Mouse (Mus musculus) gonadal fat pad, adult 2 months (tissue): ENCODE data around the gene Hist1h3i. TPM values are rescaled to one million over a fixed set of nuclear protein-coding genes. Genes with fewer than 3 reads are reported as not detected.

Source experiments
- DNase-seq: peaks from one replicate; pipeline ENCODE4 v3.0.0-alpha.2; 2012; ENCODE audit warnings: low read depth
- polyA plus RNA-seq: library from polyadenylated mRNA; depleted of rRNA; stranded (reverse); fragments of >200 nt; gene quantifications from 2 replicates; pipeline ENCODE4 v1.2.3, GENCODE M21; 2012; rRNA removed

Hist1h3i gene
- polyA plus RNA-seq, 1 experiment, result 5.7 TPM

DNA sequence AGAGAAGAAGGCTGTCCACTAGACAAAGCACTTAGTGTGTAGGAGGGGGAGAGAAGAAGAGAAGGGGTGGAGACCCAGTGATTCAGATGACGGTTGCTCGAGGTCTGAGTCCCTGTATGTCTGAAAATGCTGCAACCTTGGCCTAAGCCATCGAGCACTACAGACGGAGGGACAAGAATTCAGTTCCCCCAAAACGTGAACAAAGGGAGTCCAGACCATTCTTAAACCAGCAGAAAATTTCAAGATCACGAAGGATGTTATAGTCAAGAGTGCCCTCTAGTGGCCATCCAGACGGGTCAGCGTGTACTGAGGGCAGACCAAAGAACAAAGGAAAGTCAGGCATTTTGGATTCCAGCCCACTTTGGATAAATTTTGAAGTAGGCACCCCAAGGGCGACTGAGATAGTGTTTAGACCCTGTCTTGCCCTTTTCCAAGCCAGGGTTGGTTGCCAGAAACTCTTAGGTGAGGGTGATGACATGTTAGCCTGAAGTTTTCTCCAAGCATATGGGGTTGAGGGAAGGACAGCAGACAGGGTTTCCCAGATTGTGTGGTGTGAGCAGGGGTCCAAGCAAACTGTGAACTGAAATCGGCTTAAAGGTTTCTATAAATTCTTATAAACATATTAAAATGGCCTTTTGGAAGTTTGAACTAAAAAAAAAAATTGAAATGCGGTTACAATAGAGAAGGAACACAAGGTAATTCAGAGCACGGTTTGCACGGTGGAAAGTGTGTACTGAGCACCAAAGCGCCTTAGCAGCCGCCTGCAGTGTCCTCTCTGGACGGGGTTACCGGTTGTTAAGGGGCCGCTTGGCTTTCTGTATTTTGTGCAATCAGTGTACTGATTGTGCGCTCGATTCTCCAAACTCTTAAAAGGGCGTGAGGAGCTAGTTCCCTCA lies 48.9 kb downstream of the Hist1h3i start:
- DNase-seq, result no peak

DNA sequence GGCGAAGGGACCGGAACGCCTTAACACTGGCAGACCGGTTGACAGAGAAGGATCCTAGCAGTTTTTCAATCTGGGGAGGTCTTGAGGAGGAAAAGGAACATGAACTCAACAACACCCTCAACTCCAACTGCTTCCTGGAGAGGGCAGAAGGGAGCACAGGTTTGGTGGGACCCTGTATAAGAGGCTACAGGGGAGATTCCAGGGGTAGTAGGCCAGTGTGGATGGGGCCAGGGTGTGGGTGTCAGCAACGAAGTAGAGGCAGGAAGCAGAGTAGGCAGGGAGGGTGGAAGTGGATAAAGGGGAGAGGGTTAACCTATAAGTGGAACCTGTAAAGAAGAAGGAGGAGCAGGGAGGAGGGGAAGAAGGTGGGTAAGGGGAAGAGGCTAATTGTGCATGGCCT lies 49.7 kb downstream of the Hist1h3i start:
- no peak for DNase-seq

Other genes starting within 250 kb of the Hist1h3i start
- not detected in 2 replicates for gene Olfr1366, start 240.6 kb downstream of the Hist1h3i start, polyA plus RNA-seq
- not detected in 2 replicates for gene Olfr1535, start 223.5 kb downstream of the Hist1h3i start, polyA plus RNA-seq
- not detected in 2 replicates for gene Olfr1364, start 201.6 kb downstream of the Hist1h3i start, polyA plus RNA-seq
- not detected in 2 replicates for gene Olfr1362, start 169.3 kb downstream of the Hist1h3i start, polyA plus RNA-seq
- gene Olfr11, start 140.9 kb downstream of the Hist1h3i start, polyA plus RNA-seq, result not detected in 2 replicates
- gene Olfr1361, start 120.0 kb downstream of the Hist1h3i start, polyA plus RNA-seq, result not detected in 2 replicates
- not detected in 2 replicates for gene Olfr1360, start 106.0 kb downstream of the Hist1h3i start, polyA plus RNA-seq
- not detected in 2 replicates for gene Olfr1359, start 85.3 kb downstream of the Hist1h3i start, polyA plus RNA-seq
- 1.8 TPM in 1 of 2 replicates, not detected in the other for gene Hist1h2bl, start 67.2 kb downstream of the Hist1h3i start, polyA plus RNA-seq
- 3.0 and 4.3 TPM in 2 replicates for gene Hist1h2ai, start 66.9 kb downstream of the Hist1h3i start, polyA plus RNA-seq
- 4.0 and 12.7 TPM in 2 replicates for gene Hist1h3h, start 65.7 kb downstream of the Hist1h3i start, polyA plus RNA-seq
- 0.65 TPM in 1 of 2 replicates, not detected in the other for gene Hist1h2bm, start 61.3 kb downstream of the Hist1h3i start, polyA plus RNA-seq
- gene Hist1h4j, start 48.3 kb downstream of the Hist1h3i start, polyA plus RNA-seq, result 0.97 and 1.7 TPM in 2 replicates
- 3.7 and 10.4 TPM in 2 replicates for gene Hist1h4k, start 32.9 kb downstream of the Hist1h3i start, polyA plus RNA-seq
- 1.1 and 1.3 TPM in 2 replicates for gene Hist1h2ak, start 29.5 kb downstream of the Hist1h3i start, polyA plus RNA-seq
- gene Hist1h2bn, start 29.2 kb downstream of the Hist1h3i start, polyA plus RNA-seq, result 0.98 and 1.1 TPM in 2 replicates
- gene Hist1h1b, start 2.7 kb downstream of the Hist1h3i start, polyA plus RNA-seq, result 0.43 TPM in 2 replicates
- gene Hist1h2an, start 3.8 kb upstream of the Hist1h3i start, polyA plus RNA-seq, result 1.4 and 2.6 TPM in 2 replicates
- 1.3 and 4.4 TPM in 2 replicates for gene Hist1h2bp, start 4.1 kb upstream of the Hist1h3i start, polyA plus RNA-seq
- gene Hist1h2bq, start 26.8 kb upstream of the Hist1h3i start, polyA plus RNA-seq, result 6.5 and 38.5 TPM in 2 replicates
- gene Hist1h2ao, start 27.1 kb upstream of the Hist1h3i start, polyA plus RNA-seq, result not detected in 2 replicates
- gene Hist1h4m, start 28.4 kb upstream of the Hist1h3i start, polyA plus RNA-seq, result not detected in 2 replicates
- 14.4 and 25.0 TPM in 2 replicates for gene Hist1h4n, start 48.8 kb upstream of the Hist1h3i start, polyA plus RNA-seq
- gene Hist1h2ap, start 50.1 kb upstream of the Hist1h3i start, polyA plus RNA-seq, result 16.8 and 17.6 TPM in 2 replicates
- gene Hist1h2br, start 50.4 kb upstream of the Hist1h3i start, polyA plus RNA-seq, result 4.6 and 35.6 TPM in 2 replicates
- gene Zfp184, start 161.7 kb upstream of the Hist1h3i start, polyA plus RNA-seq, result 0.81 and 1.4 TPM in 2 replicates
- 0.11 and 0.46 TPM in 2 replicates for gene Pom121l2, start 197.8 kb upstream of the Hist1h3i start, polyA plus RNA-seq
- 0.15 TPM in 1 of 2 replicates, not detected in the other for gene Prss16, start 226.4 kb upstream of the Hist1h3i start, polyA plus RNA-seq